Mouse (Mus musculus) gastrocnemius, adult 2 months (tissue): Measurements from ENCODE around the gene Tcl1b5. TPM values are rescaled to one million over a fixed set of nuclear protein-coding genes. Genes with fewer than 3 reads are reported as not detected.
"Not testable (repeated sequence)": the region's sequence is repeated elsewhere in the genome, so short reads cannot be mapped to it uniquely, and the experiment has no call there.

Source experiments
- DNase-seq: peaks from one replicate; pipeline ENCODE4 v3.0.0; 2022
- H3K27ac ChIP-seq: fragments of 200-600 bp; 2 replicates; pipeline ENCODE4 v1.8.1; 2022; ENCODE audit warnings: mild to moderate bottlenecking
- H3K4me3 ChIP-seq: fragments of 200-600 bp; 2 replicates; pipeline ENCODE4 v1.8.1; 2022; ENCODE audit warnings: mild to moderate bottlenecking, moderate library complexity
- CTCF ChIP-seq: fragments of 200-600 bp; IDR thresholded peaks from 2 replicates; pipeline ENCODE4 v1.8.1; 2022; ENCODE audit warnings: antibody characterized with exemption, mild to moderate bottlenecking, moderate library complexity
- intact Hi-C: fragments of 180-260 bp; cut with DNase I; formaldehyde crosslinking; loops from one replicate; pipeline ENCODE4 v1.15.1; 2025
- long read RNA-seq, 2 experiments: library from polyadenylated mRNA; stranded (forward); transcript quantifications; one replicate each; pipeline ENCODE4 v2.0.0; 2021
- total RNA-seq, 2 experiments: library from RNA; stranded (reverse); gene quantifications; 2 replicates each; pipeline ENCODE4 v1.2.3; 2021

The Tcl1b5 gene
- total RNA-seq: not detected
- long read RNA-seq, experiment 1: 0 reads
- long read RNA-seq, experiment 2: 0 reads

GRCm38 (mm10) chr12:105176044-105176443 is at the start of gene Tcl1b5:
Gene Tcl1b5 (plus strand): TSS chr12:105176344.
- H3K4me3 ChIP-seq, H3K27ac ChIP-seq, intact Hi-C loops, DNase-seq: not testable (repeated sequence)

DNA sequence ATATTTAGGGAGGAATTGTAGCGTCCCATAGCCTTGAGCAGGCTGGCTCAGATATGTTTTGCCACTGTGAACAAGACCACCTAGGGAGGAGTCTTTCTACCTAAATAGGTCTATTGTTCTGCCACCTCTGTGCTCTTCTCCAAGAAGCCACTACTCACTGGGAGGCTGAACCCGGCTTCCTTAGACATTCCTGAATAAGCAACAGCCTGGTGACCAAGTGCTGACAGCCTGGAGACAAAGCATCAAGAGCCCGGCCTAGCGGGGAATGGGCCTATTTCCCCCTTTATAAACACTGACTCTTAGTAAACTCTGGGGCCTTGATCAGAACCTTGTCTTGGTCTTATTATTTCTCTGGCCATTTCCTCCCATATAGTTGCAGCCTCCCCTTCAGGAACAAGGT is 49.6 kb upstream of the Tcl1b5 start:
- no peak for DNase-seq
- intact Hi-C loops: no loop called here
- no peak for TF ChIP-seq CTCF
- H3K27ac ChIP-seq: no peak overlapping the region
- no peak overlapping the region for H3K4me3 ChIP-seq

- no peak overlapping the region for H3K27ac ChIP-seq
- intact Hi-C loops: no loop called here
- no peak overlapping the region for H3K4me3 ChIP-seq
- no peak for TF ChIP-seq CTCF
- no peak for DNase-seq
Measured at GRCm38 (mm10) chr12:105127607-105128006, 48.5 kb upstream of the Tcl1b5 start.

- TF ChIP-seq CTCF: peak; percentile 25; the same call in 1 of the 2 replicates
Measured at GRCm38 (mm10) chr12:105129494-105130205, 46.5 kb upstream of the Tcl1b5 start.

DNA sequence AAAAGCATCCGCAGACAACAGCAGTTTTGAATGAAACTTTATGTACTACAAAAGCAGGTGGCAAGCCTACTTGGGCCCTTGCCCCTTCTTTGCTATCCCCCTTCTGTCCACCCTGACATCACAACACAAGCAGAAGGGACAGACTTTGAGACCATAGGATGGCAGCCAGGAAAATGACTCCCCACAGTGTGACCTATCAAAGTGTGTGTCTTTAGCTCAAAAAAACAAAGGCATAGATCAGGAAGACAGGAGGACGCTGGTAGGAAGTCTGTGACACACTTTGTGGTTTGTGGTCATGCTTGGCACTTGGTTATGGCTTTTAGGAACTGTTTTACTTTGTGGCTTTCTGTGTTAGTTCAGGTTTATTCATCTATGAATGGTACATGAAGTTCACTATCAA is 42.0 kb upstream of the Tcl1b5 start:
- H3K27ac ChIP-seq, intact Hi-C loops, H3K4me3 ChIP-seq, DNase-seq: not testable (repeated sequence)

More at GRCm38 (mm10) chr12:105129494-105130205, 46.5 kb upstream of the Tcl1b5 start:
- H3K4me3 ChIP-seq, H3K27ac ChIP-seq, DNase-seq, intact Hi-C loops: not testable (repeated sequence)

- DNase-seq, H3K27ac ChIP-seq, H3K4me3 ChIP-seq, intact Hi-C loops: not testable (repeated sequence)
Measured at GRCm38 (mm10) chr12:105134826-105135225, 41.3 kb upstream of the Tcl1b5 start.

DNA sequence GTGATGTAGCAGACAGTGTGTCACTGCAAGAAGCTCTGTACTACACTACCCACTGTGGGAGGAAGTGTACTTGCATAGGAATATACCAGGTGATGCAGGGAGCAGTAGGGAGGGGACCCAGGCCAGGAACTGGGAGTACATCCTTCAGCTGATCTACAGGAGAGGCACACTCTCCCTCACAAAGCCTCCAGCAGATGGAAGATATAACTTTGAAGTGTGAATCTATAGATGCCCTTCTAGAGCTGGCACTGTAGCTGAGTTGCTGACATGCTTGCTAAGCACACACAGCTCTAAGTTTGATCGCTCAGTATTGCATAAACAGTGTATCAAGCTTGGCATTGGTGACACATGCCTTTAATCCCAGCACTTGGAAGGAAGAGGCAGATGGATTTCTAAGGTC is 38.4 kb upstream of the Tcl1b5 start:
- intact Hi-C loops, DNase-seq, H3K4me3 ChIP-seq, H3K27ac ChIP-seq: not testable (repeated sequence)

- intact Hi-C loops: no loop called here
- no peak overlapping the region for H3K4me3 ChIP-seq
- DNase-seq: no peak
- TF ChIP-seq CTCF: no peak
- H3K27ac ChIP-seq: no peak overlapping the region
Measured at GRCm38 (mm10) chr12:105143096-105143495, 33.0 kb upstream of the Tcl1b5 start.

GRCm38 (mm10) chr12:105144928-105145327 is 31.2 kb upstream of the Tcl1b5 start:
- DNase-seq, H3K4me3 ChIP-seq, H3K27ac ChIP-seq, intact Hi-C loops: not testable (repeated sequence)

DNA sequence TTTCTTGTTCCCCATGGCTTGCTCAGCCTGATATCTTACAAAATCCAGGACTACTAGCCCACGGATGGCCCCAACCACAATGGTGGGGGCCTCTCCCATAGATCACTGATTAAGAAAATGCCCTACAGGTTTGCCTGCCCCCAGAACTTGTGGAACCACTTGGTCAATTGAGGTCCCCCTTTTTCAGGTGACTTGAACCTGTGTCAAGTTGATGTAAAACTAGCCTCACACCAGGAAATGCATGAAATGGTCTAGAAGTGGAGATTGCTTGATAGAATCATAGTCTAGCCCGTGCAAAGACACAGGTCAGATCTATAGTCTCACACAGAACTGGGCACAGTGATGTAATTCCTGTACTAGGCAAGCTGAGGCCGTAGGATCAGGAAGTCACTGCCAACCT is 30.4 kb upstream of the Tcl1b5 start, which contains the start of gene Tcl1b2:
Gene Tcl1b2, plus strand, starts transcription at position 301 of the 400 bp plus-strand sequence.
- H3K4me3 ChIP-seq: no peak within 1 kb of the TSS
- TF ChIP-seq CTCF: no peak
- H3K27ac ChIP-seq: no peak within 1 kb of the TSS
- intact Hi-C loops: no loop called here
- DNase-seq: no peak

GRCm38 (mm10) chr12:105155286-105155685 is 20.9 kb upstream of the Tcl1b5 start:
- H3K4me3 ChIP-seq, intact Hi-C loops, H3K27ac ChIP-seq: not testable (repeated sequence)
- DNase-seq: peak; percentile 25

- Histone ChIP-seq H3K27ac (no peak overlapping the region), H3K4me3 (no peak overlapping the region)
- no peak for DNase-seq
- TF ChIP-seq CTCF: no peak
- intact Hi-C loops: no loop called here
Measured at GRCm38 (mm10) chr12:105158842-105159241, 17.3 kb upstream of the Tcl1b5 start.

- TF ChIP-seq CTCF: no peak
Measured at GRCm38 (mm10) chr12:105159390-105159789, 16.8 kb upstream of the Tcl1b5 start, which contains the start of gene Tcl1b1. Gene Tcl1b1 (plus strand): TSS chr12:105159690.

DNA sequence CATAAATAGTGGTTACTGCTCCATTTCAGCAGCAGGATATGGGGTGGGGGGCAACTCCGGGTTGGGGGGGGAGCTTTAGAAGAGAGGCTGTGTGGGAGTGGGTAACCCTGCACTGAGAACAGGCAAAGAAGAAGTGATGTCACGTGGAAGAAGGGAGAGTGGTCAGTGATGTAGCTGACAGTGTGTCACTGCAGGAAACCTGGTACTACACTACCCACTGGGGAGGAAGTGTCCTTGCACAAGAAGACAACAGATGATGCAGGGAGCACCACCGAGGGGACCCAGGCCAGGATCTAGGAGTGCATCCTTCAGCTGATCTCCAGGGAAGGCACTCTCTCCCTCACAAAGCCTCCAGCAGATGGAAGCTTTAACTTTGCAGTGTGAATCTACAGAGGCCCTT is 9.4 kb upstream of the Tcl1b5 start:
- intact Hi-C loops: no loop called here
- H3K27ac ChIP-seq: no peak overlapping the region
- no peak for TF ChIP-seq CTCF
- no peak for DNase-seq
- H3K4me3 ChIP-seq: no peak overlapping the region

More at GRCm38 (mm10) chr12:105159390-105159789, 16.8 kb upstream of the Tcl1b5 start, which contains the start of gene Tcl1b1:
- Histone ChIP-seq H3K27ac (no peak within 1 kb of the TSS), H3K4me3 (no peak within 1 kb of the TSS)
- no peak for DNase-seq
- intact Hi-C loops: no loop called here
